Mouse (Mus musculus): ENCODE data around the gene Gm4846. TPM values are rescaled to one million over a fixed set of nuclear protein-coding genes. Genes with fewer than 3 reads are reported as not detected.
"Not testable (repeated sequence)": the region's sequence is repeated elsewhere in the genome, so short reads cannot be mapped to it uniquely, and the experiment has no call there.

Gm4846 gene
- not detected in 2 replicates for polyA plus RNA-seq (2012; rRNA removed)

DNA sequence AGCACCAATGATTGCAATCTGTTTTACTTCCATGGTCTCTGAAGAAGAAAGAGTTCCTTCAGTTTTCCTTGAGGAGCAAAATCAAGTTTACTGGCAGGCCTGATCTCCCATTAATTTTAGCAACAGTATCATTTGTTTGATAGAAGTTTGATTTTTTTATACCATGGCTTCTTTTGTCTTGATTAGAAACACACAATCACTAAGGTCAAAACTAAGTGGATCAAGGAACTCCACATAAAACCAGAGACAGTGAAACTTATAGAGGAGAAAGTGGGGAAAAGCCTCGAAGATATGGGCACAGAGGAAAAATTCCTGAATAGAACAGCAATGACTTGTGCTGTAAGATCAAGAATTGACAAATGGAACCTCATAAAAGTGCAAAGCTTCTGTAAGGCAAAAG is at the start of gene Gm4846:
Gene Gm4846, minus strand, starts transcription at position 101 of the 400 bp plus-strand sequence.
- H3K4me1 ChIP-seq (ENCODE audit: control insufficient read depth, insufficient read depth, low read length); H3K27ac ChIP-seq (ENCODE audit: insufficient read depth, low read length); H3K4me3 ChIP-seq (ENCODE audit: insufficient read depth, low read length): not testable (repeated sequence)

DNA sequence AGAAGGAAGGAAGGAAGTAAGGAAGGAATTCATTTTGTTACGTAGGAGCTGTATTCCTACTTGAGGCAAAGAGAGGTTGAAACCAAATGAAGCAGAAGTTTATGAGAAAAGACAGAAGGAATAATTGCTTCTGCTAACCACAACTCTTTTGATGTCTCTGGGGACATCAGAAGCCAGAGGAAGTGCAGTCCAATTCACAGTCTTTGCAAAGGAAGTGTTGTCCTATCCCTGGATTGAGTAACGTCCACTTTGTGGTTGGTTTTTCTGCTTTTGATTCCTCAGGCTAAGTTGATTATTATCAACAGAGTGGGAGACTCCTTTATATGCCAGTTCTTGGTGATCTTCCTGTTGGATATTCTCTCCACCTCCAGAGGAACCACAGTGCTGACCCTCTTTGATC is 34.1 kb upstream of the Gm4846 start:
- H3K4me3 ChIP-seq (ENCODE audit: insufficient read depth, low read length); H3K27ac ChIP-seq (ENCODE audit: insufficient read depth, low read length); H3K4me1 ChIP-seq (ENCODE audit: control insufficient read depth, insufficient read depth, low read length): not testable (repeated sequence)

DNA sequence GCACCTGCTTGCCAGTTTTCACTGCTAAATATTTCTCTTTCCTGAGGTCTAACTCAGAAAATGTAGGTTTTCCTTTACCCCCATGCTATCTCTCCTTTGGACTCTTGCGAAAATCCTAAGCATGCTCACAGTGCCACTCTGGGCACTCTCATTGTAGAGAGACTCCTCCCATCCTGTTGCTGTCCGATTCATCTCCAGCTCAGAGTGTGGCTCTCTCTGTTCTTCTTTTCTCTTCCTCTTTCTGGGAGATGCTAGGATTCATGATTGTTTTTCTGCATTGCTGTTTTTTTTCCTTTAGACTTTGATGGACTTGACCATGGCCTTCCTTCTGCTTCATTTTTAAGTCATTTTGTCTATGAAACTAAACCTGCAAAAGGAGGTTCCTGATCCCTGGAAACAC is 27.3 kb upstream of the Gm4846 start:
- not testable (repeated sequence) for H3K4me3 ChIP-seq (ENCODE audit: insufficient read depth, low read length); H3K27ac ChIP-seq (ENCODE audit: insufficient read depth, low read length); H3K4me1 ChIP-seq (ENCODE audit: control insufficient read depth, insufficient read depth, low read length)

DNA sequence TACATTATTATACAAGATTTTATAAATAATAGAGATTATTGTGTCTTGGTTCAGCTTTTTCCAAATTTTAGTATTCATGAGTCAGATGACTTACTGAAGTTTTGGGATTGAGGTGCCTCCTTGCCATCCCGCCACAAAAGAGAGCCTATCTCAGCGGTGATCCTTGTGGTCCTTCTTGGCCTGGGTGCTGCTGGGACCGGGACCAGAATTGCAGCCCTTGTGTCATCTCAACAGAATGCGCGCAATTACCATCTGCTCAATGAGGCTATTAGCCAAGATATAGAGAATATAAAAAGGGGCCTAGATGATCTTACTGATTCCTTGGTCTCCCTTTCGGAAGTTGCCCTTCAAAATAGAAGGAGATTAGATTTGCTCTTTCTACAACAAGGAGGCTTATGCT is 22.2 kb upstream of the Gm4846 start:
- H3K27ac ChIP-seq (ENCODE audit: insufficient read depth, low read length); H3K4me3 ChIP-seq (ENCODE audit: insufficient read depth, low read length); H3K4me1 ChIP-seq (ENCODE audit: control insufficient read depth, insufficient read depth, low read length): not testable (repeated sequence)

DNA sequence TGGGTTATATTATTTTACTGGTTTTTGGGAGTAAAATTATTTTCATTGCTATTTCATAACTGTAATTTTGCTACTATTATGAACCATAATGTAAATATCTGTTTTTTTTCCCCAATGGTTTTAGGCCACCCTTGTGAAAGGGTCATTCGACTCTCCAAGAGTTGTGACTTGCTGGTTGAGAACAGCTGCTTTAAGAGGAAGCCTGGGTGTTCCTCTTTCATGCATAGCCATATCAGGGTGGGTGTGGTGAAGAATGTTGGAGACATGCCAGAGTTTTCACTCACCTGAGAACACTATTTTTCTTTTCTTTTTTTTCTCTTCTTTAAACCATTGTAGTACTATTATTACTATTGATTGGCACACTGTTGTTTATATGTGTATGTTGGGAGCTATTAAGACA is 19.2 kb upstream of the Gm4846 start:
- Histone ChIP-seq H3K4me1 (ENCODE audit: control insufficient read depth, insufficient read depth, low read length) (no peaks in the 10 kb centered on the region), H3K4me3 (ENCODE audit: insufficient read depth, low read length) (no peak overlapping the region), H3K27ac (ENCODE audit: insufficient read depth, low read length) (no peak overlapping the region)
- TF ChIP-seq POLR2A (IDR thresholded peaks at IDR 0.05; ENCODE audit: extremely low read depth, insufficient read depth, low read length) (no peak), CTCF (IDR thresholded peaks at IDR 0.05; ENCODE audit: extremely low read depth, insufficient read depth, low read length) (no peak)

DNA sequence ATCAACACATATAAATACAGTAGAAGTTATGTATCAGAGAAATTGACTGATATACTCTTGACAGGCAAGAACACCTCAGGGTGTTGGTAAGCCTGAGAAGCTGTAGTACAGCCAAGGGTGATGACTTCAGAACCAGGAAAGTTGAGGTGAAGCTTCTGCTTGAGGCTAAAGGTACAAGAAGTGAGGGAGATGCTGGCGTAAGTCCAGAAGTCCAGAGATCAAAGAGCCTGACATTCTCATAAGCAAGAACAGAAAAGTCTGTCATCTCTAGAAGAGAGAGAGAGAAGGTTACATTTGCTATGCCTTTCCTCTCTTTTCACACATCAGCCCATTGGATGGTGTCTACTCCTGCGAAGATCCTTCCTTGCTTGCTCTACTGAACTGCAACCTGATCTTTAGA is 6.8 kb upstream of the Gm4846 start:
- H3K4me3 ChIP-seq (ENCODE audit: insufficient read depth, low read length); H3K27ac ChIP-seq (ENCODE audit: insufficient read depth, low read length); H3K4me1 ChIP-seq (ENCODE audit: control insufficient read depth, insufficient read depth, low read length): not testable (repeated sequence)

DNA sequence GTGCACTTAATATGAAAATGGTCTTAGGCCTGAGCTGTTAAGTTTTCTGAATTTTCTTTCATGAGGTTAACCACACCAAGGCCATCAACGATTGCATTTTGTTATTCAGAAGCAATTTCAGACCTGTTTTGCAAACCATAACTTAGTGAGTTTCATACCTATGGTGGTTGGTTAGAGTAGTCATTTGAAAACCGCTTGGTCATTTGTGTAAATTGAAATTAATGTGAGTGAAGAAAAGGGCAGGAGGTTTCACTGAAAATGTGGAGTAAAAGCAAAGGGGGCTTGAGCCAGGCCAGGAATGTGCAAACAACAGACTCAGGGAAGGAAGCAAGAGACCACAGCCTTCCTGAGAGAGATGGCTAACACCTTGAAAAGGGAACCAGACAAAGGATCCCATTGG is 17.9 kb downstream of the Gm4846 start:
- H3K4me1 ChIP-seq (ENCODE audit: control insufficient read depth, insufficient read depth, low read length), result no peaks in the 10 kb centered on the region
- no peak overlapping the region for H3K27ac ChIP-seq (ENCODE audit: insufficient read depth, low read length)
- H3K4me3 ChIP-seq (ENCODE audit: insufficient read depth, low read length), result no peak overlapping the region
- TF ChIP-seq CTCF (IDR thresholded peaks at IDR 0.05; ENCODE audit: extremely low read depth, insufficient read depth, low read length), result no peak
- no peak for TF ChIP-seq POLR2A (IDR thresholded peaks at IDR 0.05; ENCODE audit: extremely low read depth, insufficient read depth, low read length)

DNA sequence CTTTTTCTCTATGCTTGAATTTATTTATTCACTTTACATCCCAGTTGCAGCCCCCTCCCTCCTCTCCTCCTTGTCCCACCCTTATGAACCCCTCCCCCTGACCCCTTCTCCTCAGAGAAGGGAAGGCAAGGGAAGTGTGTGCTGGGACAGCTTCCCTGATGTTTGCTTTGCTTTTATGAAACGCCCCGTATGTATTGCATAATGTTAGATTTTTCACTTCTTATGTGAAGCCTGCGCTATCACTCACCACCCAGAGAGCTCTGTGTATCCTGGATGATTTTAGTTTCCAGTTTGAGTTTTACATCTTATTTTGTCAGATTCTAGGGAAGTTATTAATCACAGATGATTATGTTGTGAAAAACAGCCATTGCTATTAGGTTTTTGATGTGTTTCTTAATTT is 30.2 kb downstream of the Gm4846 start:
- Histone ChIP-seq H3K4me3 (ENCODE audit: insufficient read depth, low read length) (no peak overlapping the region), H3K4me1 (ENCODE audit: control insufficient read depth, insufficient read depth, low read length) (no peaks in the 10 kb centered on the region), H3K27ac (ENCODE audit: insufficient read depth, low read length) (no peak overlapping the region)
- TF ChIP-seq CTCF (IDR thresholded peaks at IDR 0.05; ENCODE audit: extremely low read depth, insufficient read depth, low read length), result no peak

DNA sequence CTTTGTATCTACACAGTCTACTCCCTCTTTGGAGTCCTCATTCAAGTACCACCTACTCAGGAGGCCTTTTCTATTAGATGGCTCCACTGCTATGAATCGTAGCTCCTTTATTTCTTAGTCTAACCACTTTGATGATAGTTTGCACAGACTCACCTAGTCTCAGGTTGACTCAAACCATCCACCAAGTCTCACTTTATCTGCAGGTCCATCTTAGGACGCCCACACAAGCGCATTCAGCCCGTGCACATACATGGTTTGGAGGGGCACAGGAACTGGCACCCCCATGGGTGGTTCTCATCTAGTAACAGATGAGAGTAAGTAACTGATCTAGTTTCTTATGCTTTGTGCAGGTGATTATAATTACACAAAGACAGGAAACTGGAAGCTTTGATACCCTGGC is 34.8 kb downstream of the Gm4846 start:
- no peak overlapping the region for H3K4me3 ChIP-seq (ENCODE audit: insufficient read depth, low read length)
- H3K4me1 ChIP-seq (ENCODE audit: control insufficient read depth, insufficient read depth, low read length), result no peaks in the 10 kb centered on the region
- TF ChIP-seq POLR2A (IDR thresholded peaks at IDR 0.05; ENCODE audit: extremely low read depth, insufficient read depth, low read length) (no peak), CTCF (IDR thresholded peaks at IDR 0.05; ENCODE audit: extremely low read depth, insufficient read depth, low read length) (no peak)
- no peak overlapping the region for H3K27ac ChIP-seq (ENCODE audit: insufficient read depth, low read length)

DNA sequence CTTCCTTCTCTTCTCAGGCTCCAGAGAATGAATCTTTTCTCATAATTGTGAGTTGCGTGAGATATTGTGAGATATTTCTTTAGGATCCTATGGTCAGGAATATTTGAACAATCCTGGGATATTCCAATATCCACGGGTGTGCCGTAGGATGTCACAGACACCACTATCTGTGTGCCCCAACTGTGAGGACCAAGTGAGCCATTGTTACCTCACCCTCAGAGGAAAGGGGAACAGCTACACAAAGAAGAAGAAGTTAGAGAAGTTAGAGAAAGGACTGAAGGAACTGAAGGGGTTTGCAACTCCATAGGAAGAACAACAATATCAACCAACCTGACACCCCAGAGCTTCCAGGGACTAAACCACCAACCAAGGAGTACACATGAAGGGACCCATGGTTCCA is 55.4 kb downstream of the Gm4846 start:
- no peak overlapping the region for H3K27ac ChIP-seq (ENCODE audit: insufficient read depth, low read length)
- no peaks in the 10 kb centered on the region for H3K4me1 ChIP-seq (ENCODE audit: control insufficient read depth, insufficient read depth, low read length)
- TF ChIP-seq CTCF (IDR thresholded peaks at IDR 0.05; ENCODE audit: extremely low read depth, insufficient read depth, low read length) (no peak), POLR2A (IDR thresholded peaks at IDR 0.05; ENCODE audit: extremely low read depth, insufficient read depth, low read length) (no peak)
- no peak overlapping the region for H3K4me3 ChIP-seq (ENCODE audit: insufficient read depth, low read length)

DNA sequence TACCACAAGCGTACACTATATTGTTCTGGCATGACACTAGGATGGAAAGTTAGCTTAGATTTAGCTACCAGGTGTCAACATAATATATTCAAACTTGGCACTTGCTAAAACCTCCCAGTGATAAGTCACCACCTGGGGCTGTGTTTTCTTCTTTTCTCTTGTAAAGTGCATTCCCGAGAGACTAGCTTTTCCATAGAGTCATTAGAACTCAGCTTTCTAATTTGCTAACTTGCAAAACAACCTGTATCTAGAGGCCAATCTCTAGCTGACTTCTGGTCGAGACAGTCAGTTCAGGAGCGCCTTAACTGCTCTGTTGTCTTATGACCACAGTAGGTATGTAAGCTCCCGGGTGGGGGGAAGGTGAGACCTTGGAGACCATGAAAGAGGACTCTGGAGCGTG is 58.0 kb downstream of the Gm4846 start:
- Histone ChIP-seq H3K27ac (ENCODE audit: insufficient read depth, low read length) (no peak overlapping the region), H3K4me3 (ENCODE audit: insufficient read depth, low read length) (no peak overlapping the region), H3K4me1 (ENCODE audit: control insufficient read depth, insufficient read depth, low read length) (no peaks in the 10 kb centered on the region)
- TF ChIP-seq POLR2A (IDR thresholded peaks at IDR 0.05; ENCODE audit: extremely low read depth, insufficient read depth, low read length) (no peak), CTCF (IDR thresholded peaks at IDR 0.05; ENCODE audit: extremely low read depth, insufficient read depth, low read length) (no peak)

Other genes starting within 250 kb of the Gm4846 start
- 27.8 and 28.9 TPM in 2 replicates for gene Ildr2, start 243.4 kb downstream of the Gm4846 start, polyA plus RNA-seq (2012; rRNA removed)
- 42.5 and 43.2 TPM in 2 replicates for gene Tada1, start 118.5 kb downstream of the Gm4846 start, polyA plus RNA-seq (2012; rRNA removed)
- 26.2 TPM in 2 replicates for gene Pogk, start 87.7 kb downstream of the Gm4846 start, polyA plus RNA-seq (2012; rRNA removed)
- 0.04 TPM in 2 replicates for gene Gm4847, start 150.1 kb upstream of the Gm4846 start, polyA plus RNA-seq (2012; rRNA removed)
- gene Fmo9, start 184.3 kb upstream of the Gm4846 start, polyA plus RNA-seq (2012; rRNA removed), result not detected in 2 replicates